Mouse (Mus musculus): ENCODE measurements around the gene Wfdc16. TPM values are rescaled to one million over a fixed set of nuclear protein-coding genes. Genes with fewer than 3 reads are reported as not detected.

Gene Wfdc16
- polyA plus RNA-seq (2012; rRNA removed): not detected in 2 replicates

GRCm38 (mm10) chr2:164638696-164639095 lies at the start of gene Wfdc16:
Gene Wfdc16 (minus strand): TSS chr2:164638796.

GRCm38 (mm10) chr2:164684807-164685206 lies 46.2 kb upstream of the Wfdc16 start, which contains the start of gene Wfdc13:
Gene Wfdc13 (plus strand): TSS chr2:164685107.

GRCm38 (mm10) chr2:164673987-164674386 lies 35.4 kb upstream of the Wfdc16 start, which contains the start of gene Wfdc11:
Gene Wfdc11 (minus strand): TSS chr2:164674087.

GRCm38 (mm10) chr2:164656483-164656882 lies 17.9 kb upstream of the Wfdc16 start, which contains the start of gene Wfdc9:
Gene Wfdc9 (minus strand): TSS chr2:164656583.

GRCm38 (mm10) chr2:164655858-164656257 lies 17.3 kb upstream of the Wfdc16 start, which contains the start of gene Wfdc10:
Gene Wfdc10 (plus strand): TSS chr2:164656046.

GRCm38 (mm10) chr2:164613471-164613870 lies 25.1 kb downstream of the Wfdc16 start, which contains the start of the genes Wfdc6b and Wfdc8:
Gene Wfdc6b (plus strand): TSS chr2:164613522.
Gene Wfdc8 (minus strand): TSS chr2:164613626.

GRCm38 (mm10) chr2:164593494-164593893 lies 45.1 kb downstream of the Wfdc16 start, which contains the start of gene Eppin:
Gene Eppin (minus strand): TSS chr2:164593594.

GRCm38 (mm10) chr2:164585025-164585725 lies 53.4 kb downstream of the Wfdc16 start, which contains the start of gene Wfdc6a:
Gene Wfdc6a (minus strand): TSS chr2:164585447.

Other genes with a start within 250 kb of the Wfdc16 start
- gene Slpi, start 249.7 kb downstream of the Wfdc16 start, polyA plus RNA-seq (2012; rRNA removed): 0.16 and 0.70 TPM in 2 replicates
- gene Rbpjl, start 235.7 kb downstream of the Wfdc16 start, polyA plus RNA-seq (2012; rRNA removed): 0.23 and 0.35 TPM in 2 replicates
- 7.2 and 8.0 TPM in 2 replicates for gene Matn4, start 233.6 kb downstream of the Wfdc16 start, polyA plus RNA-seq (2012; rRNA removed)
- gene Sdc4, start 194.9 kb downstream of the Wfdc16 start, polyA plus RNA-seq (2012; rRNA removed): 4.0 and 5.1 TPM in 2 replicates
- gene Sys1, start 181.8 kb downstream of the Wfdc16 start, polyA plus RNA-seq (2012; rRNA removed): 64.2 TPM in 2 replicates
- gene Gm20458, start 177.8 kb downstream of the Wfdc16 start, polyA plus RNA-seq (2012; rRNA removed): 9.1 and 11.2 TPM in 2 replicates
- not detected in 2 replicates for gene Trp53tg5, start 165.1 kb downstream of the Wfdc16 start, polyA plus RNA-seq (2012; rRNA removed)
- 21.0 and 24.6 TPM in 2 replicates for gene Dbndd2, start 152.7 kb downstream of the Wfdc16 start, polyA plus RNA-seq (2012; rRNA removed)
- gene Pigt, start 141.3 kb downstream of the Wfdc16 start, polyA plus RNA-seq (2012; rRNA removed): 81.4 and 104 TPM in 2 replicates
- gene Wfdc2, start 76.4 kb downstream of the Wfdc16 start, polyA plus RNA-seq (2012; rRNA removed): 2.1 and 3.3 TPM in 2 replicates
- not detected in 2 replicates for gene Spint3, start 65.3 kb downstream of the Wfdc16 start, polyA plus RNA-seq (2012; rRNA removed)
- gene Wfdc6a, start 53.3 kb downstream of the Wfdc16 start, polyA plus RNA-seq (2012; rRNA removed): 0.15 TPM in 1 of 2 replicates, not detected in the other
- gene Eppin, start 45.2 kb downstream of the Wfdc16 start, polyA plus RNA-seq (2012; rRNA removed): not detected in 2 replicates
- gene Wfdc6b, start 25.3 kb downstream of the Wfdc16 start, polyA plus RNA-seq (2012; rRNA removed): not detected in 2 replicates
- not detected in 2 replicates for gene Wfdc8, start 25.2 kb downstream of the Wfdc16 start, polyA plus RNA-seq (2012; rRNA removed)
- 0.21 TPM in 1 of 2 replicates, not detected in the other for gene Wfdc10, start 17.2 kb upstream of the Wfdc16 start, polyA plus RNA-seq (2012; rRNA removed)
- gene Wfdc9, start 17.8 kb upstream of the Wfdc16 start, polyA plus RNA-seq (2012; rRNA removed): not detected in 2 replicates
- gene Wfdc11, start 35.3 kb upstream of the Wfdc16 start, polyA plus RNA-seq (2012; rRNA removed): not detected in 2 replicates
- gene Wfdc13, start 46.3 kb upstream of the Wfdc16 start, polyA plus RNA-seq (2012; rRNA removed): not detected in 2 replicates
- gene Spint4, start 59.7 kb upstream of the Wfdc16 start, polyA plus RNA-seq (2012; rRNA removed): not detected in 2 replicates
- gene Spint5, start 76.5 kb upstream of the Wfdc16 start, polyA plus RNA-seq (2012; rRNA removed): not detected in 2 replicates
- 1.0 and 1.3 TPM in 2 replicates for gene Wfdc3, start 107.1 kb upstream of the Wfdc16 start, polyA plus RNA-seq (2012; rRNA removed)
- gene Dnttip1, start 107.2 kb upstream of the Wfdc16 start, polyA plus RNA-seq (2012; rRNA removed): 51.1 and 51.2 TPM in 2 replicates
- gene Ube2c, start 131.1 kb upstream of the Wfdc16 start, polyA plus RNA-seq (2012; rRNA removed): 38.6 and 43.3 TPM in 2 replicates
- gene Tnnc2, start 141.2 kb upstream of the Wfdc16 start, polyA plus RNA-seq (2012; rRNA removed): 1.3 and 106 TPM in 2 replicates
- gene Snx21, start 147.0 kb upstream of the Wfdc16 start, polyA plus RNA-seq (2012; rRNA removed): 47.2 TPM in 2 replicates
- 28.9 and 30.7 TPM in 2 replicates for gene Acot8, start 166.1 kb upstream of the Wfdc16 start, polyA plus RNA-seq (2012; rRNA removed)
- gene Zswim3, start 166.3 kb upstream of the Wfdc16 start, polyA plus RNA-seq (2012; rRNA removed): 9.1 and 9.4 TPM in 2 replicates
- gene Zswim1, start 183.9 kb upstream of the Wfdc16 start, polyA plus RNA-seq (2012; rRNA removed): 8.7 and 11.1 TPM in 2 replicates
- 0.12 TPM in 1 of 2 replicates, not detected in the other for gene Spata25, start 189.7 kb upstream of the Wfdc16 start, polyA plus RNA-seq (2012; rRNA removed)
- 116 TPM in 2 replicates for gene Ctsa, start 194.1 kb upstream of the Wfdc16 start, polyA plus RNA-seq (2012; rRNA removed)
- gene Neurl2, start 194.7 kb upstream of the Wfdc16 start, polyA plus RNA-seq (2012; rRNA removed): 5.8 and 5.9 TPM in 2 replicates
- gene Pltp, start 218.9 kb upstream of the Wfdc16 start, polyA plus RNA-seq (2012; rRNA removed): 45.2 and 48.1 TPM in 2 replicates
- gene Pcif1, start 240.5 kb upstream of the Wfdc16 start, polyA plus RNA-seq (2012; rRNA removed): 46.2 and 47.4 TPM in 2 replicates

Measured in central nervous system, embryonic 18 days (tissue).